Mouse (Mus musculus) embryo, embryonic 11.5 days (tissue): ENCODE measurements around the gene Syk.
A peak's percentile ranks its signal among the peaks of the same experiment; 100 is the strongest.

Experiments
- DNase-seq: peaks from one replicate; pipeline ENCODE4 v3.0.0-alpha.2; 2012; ENCODE audit warnings: low read depth, low spot score

Gene Syk

GRCm38 (mm10) chr13:52598233-52598632 is 15.3 kb downstream of the Syk start:
- DNase-seq, result no peak

GRCm38 (mm10) chr13:52600015-52600643 is 17.2 kb downstream of the Syk start:
- DNase-seq, result no peak

- DNase-seq, result no peak
Observed at GRCm38 (mm10) chr13:52602752-52603151, 19.8 kb downstream of the Syk start.

- DNase-seq, result no peak
Observed at GRCm38 (mm10) chr13:52603704-52604349, 20.9 kb downstream of the Syk start.

- DNase-seq, result no peak
Observed at GRCm38 (mm10) chr13:52605006-52605405, 22.0 kb downstream of the Syk start.

- DNase-seq, result no peak
Observed at GRCm38 (mm10) chr13:52605911-52606310, 22.9 kb downstream of the Syk start.

- no peak for DNase-seq
Observed at GRCm38 (mm10) chr13:52606656-52607275, 23.8 kb downstream of the Syk start.

- no peak for DNase-seq
Observed at GRCm38 (mm10) chr13:52607964-52608363, 25.0 kb downstream of the Syk start.

GRCm38 (mm10) chr13:52610463-52610862 is 27.5 kb downstream of the Syk start:
- no peak for DNase-seq

GRCm38 (mm10) chr13:52613266-52613665 is 30.3 kb downstream of the Syk start:
- DNase-seq, result no peak

- no peak for DNase-seq
Observed at GRCm38 (mm10) chr13:52615085-52615484, 32.1 kb downstream of the Syk start.

- no peak for DNase-seq
Observed at GRCm38 (mm10) chr13:52617096-52617714, 34.2 kb downstream of the Syk start.

GRCm38 (mm10) chr13:52618592-52618991 is 35.6 kb downstream of the Syk start:
- DNase-seq, result no peak

GRCm38 (mm10) chr13:52619482-52619881 is 36.5 kb downstream of the Syk start:
- no peak for DNase-seq

- DNase-seq, result peak; percentile 46
Observed at GRCm38 (mm10) chr13:52624038-52624437, 41.1 kb downstream of the Syk start.

GRCm38 (mm10) chr13:52628602-52629001 is 45.6 kb downstream of the Syk start:
- DNase-seq, result peak; percentile 44

- no peak for DNase-seq
Observed at GRCm38 (mm10) chr13:52631624-52632023, 48.7 kb downstream of the Syk start.

GRCm38 (mm10) chr13:52635484-52635883 is 52.5 kb downstream of the Syk start:
- no peak for DNase-seq

GRCm38 (mm10) chr13:52636176-52636748 is 53.3 kb downstream of the Syk start:
- no peak for DNase-seq

- no peak for DNase-seq
Observed at GRCm38 (mm10) chr13:52646566-52646965, 63.6 kb downstream of the Syk start.

- no peak for DNase-seq
Observed at GRCm38 (mm10) chr13:52647996-52648712, 65.2 kb downstream of the Syk start.
